Mouse (Mus musculus) neural tube, embryonic 15.5 days (tissue): ENCODE results near the gene Nat8f5. TPM values are rescaled to one million over a fixed set of nuclear protein-coding genes. Genes with fewer than 3 reads are reported as not detected.
"Not testable (repeated sequence)": the region's sequence is repeated elsewhere in the genome, so short reads cannot be mapped to it uniquely, and the experiment has no call there.

Source experiments
- ATAC-seq: fragments of 200-750 bp; cut with Nextera tagmentation; 2 replicates; pipeline ENCODE4 v1.8.0; 2017; ENCODE audit warnings: mild to moderate bottlenecking, moderate TSS enrichment, moderate library complexity; ENCODE audit not compliant: low FRiP score
- H3K27ac ChIP-seq: fragments of 300-500 bp; sonication (generic); replicated peaks from 2 replicates; pipeline ENCODE4 v1.5.1; 2015; ENCODE audit warnings: mild to moderate bottlenecking, inconsistent platforms
- H3K27me3 ChIP-seq: fragments of 300-500 bp; sonication (generic); replicated peaks from 2 replicates; pipeline ENCODE4 v1.6.1; 2015; ENCODE audit warnings: inconsistent platforms
- H3K36me3 ChIP-seq: fragments of 300-500 bp; sonication (generic); 2 replicates; pipeline ENCODE4 v1.6.1; 2015; ENCODE audit warnings: inconsistent platforms
- H3K4me1 ChIP-seq: fragments of 300-500 bp; sonication (generic); 2 replicates; pipeline ENCODE4 v1.6.1; 2015; ENCODE audit warnings: inconsistent platforms
- H3K4me2 ChIP-seq: fragments of 300-500 bp; sonication (generic); 2 replicates; pipeline ENCODE4 v1.6.1; 2015; ENCODE audit warnings: inconsistent platforms, mild to moderate bottlenecking, moderate library complexity
- H3K4me3 ChIP-seq: fragments of 300-500 bp; sonication (generic); replicated peaks from 2 replicates; pipeline ENCODE4 v1.5.1; 2015; ENCODE audit warnings: mild to moderate bottlenecking, inconsistent platforms
- H3K9ac ChIP-seq: fragments of 300-500 bp; sonication (generic); replicated peaks from 2 replicates; pipeline ENCODE4 v1.6.1; 2015; ENCODE audit warnings: mild to moderate bottlenecking, inconsistent platforms
- H3K9me3 ChIP-seq: fragments of 300-500 bp; sonication (generic); replicated peaks from 2 replicates; pipeline ENCODE4 v1.6.1; 2016; ENCODE audit warnings: inconsistent platforms
- WGBS: fragments of 180-500 bp; shearing (Covaris S2); methylation state at CpG from one replicate; pipeline ENCODE4 v1.1.7; 2015; ENCODE audit warnings: mixed read lengths; 5-methylcytosine and 5-hydroxymethylcytosine counted together
- polyA plus RNA-seq: library from polyadenylated mRNA; unstranded; fragments of >200 nt; fragmentation: Nextera tagmentation; extraction: Ambion mirVana; gene quantifications from 2 replicates; pipeline ENCODE4 v1.2.1, GENCODE M21; 2015

Nat8f5 gene
- polyA plus RNA-seq = 0.20 TPM in 1 of 2 replicates, not detected in the other

DNA sequence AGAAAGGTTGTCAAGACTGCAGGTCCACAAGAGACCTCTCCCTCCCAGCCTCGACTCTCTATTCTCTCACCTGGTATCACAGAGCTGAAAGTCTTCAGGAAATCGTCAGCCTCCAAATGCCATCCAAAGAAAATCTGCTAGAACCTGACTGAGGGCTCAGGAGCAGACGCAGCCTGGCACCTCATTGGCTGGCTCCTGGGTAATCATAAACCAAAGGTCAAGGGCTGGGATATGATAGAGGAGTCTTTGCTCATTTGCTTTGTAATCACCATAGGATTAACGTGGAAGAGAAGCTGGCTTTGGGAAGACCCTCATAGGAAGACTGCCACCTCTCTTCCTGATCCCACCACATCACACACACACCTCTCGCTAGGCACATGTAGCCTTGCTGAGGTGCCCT, at the start of gene Nat8f5, which contains the start of gene Nat8f6:
Gene Nat8f5, minus strand, starts transcription at position 136 of the 400 bp plus-strand sequence.
Gene Nat8f6, minus strand, starts transcription at position 118 of the 400 bp plus-strand sequence.
- Histone ChIP-seq H3K4me2 (no peak within 1 kb of the TSS), H3K9ac (no peak within 1 kb of the TSS), H3K27ac (no peak within 1 kb of the TSS), H3K4me3 (no peak within 1 kb of the TSS), H3K9me3 (no peaks in the 10 kb centered on the region), H3K36me3 (no peaks in the 10 kb centered on the region), H3K4me1 (no peaks in the 10 kb centered on the region), H3K27me3 (no peaks in the 10 kb centered on the region)
- WGBS = 84% methylated on average over 5 of the region's 5 CpGs
- ATAC-seq = no peak

GRCm38 (mm10) chr6:85869006-85869405, 48.2 kb upstream of the Nat8f5 start, which contains the start of gene Nat8f2:
Gene Nat8f2, minus strand, starts transcription at chr6:85869158.
- H3K27me3 ChIP-seq, ATAC-seq, H3K4me1 ChIP-seq, H3K36me3 ChIP-seq, H3K27ac ChIP-seq, H3K9me3 ChIP-seq, H3K4me2 ChIP-seq, H3K9ac ChIP-seq, H3K4me3 ChIP-seq: not testable (repeated sequence)
- WGBS = 92% methylated on average over 5 of the region's 5 CpGs

DNA sequence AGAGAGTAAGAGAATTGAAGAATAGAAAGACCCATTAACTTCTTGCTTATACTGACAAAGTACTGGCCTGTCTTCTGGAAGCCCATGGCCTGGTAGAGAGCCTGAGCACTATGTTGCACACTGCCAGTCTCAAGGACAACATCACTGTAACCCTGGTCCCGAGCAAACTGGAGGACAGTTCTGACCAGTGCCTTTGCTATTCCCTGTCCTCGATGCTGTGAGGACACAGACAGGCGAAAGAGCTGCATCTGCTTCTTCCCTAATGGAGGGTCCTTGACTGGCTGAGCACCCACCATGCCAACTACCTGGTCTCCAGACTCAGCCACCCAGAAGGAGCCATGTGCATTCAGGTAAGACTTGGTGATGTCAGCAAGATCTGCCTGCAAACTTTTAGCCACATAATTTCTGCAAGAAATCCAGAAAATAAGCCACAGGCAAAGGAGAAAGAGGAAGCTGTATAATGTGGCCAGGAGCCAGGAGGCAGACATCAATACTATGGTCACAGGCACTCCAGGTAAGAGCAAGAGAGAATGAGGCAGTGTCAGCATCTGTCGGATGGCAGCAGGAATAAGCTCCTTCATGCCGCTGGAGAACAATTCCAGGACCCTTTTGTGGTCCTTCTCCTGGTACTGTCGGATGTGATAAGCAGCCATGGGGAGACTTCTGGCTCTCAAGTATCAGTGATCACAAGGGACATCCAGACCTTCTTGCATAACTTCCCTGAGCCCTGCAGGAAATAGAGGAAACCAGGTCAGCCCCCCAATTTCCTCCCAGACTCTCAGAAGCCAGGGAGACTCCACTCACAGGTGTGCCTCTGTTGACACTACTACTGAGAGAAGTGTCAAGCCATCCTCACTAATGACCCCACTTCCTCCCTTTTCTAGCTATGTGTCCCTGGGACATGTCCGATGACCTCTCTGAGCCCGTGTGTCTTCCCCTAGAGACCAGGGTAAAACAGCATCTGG, 47.2 kb upstream of the Nat8f5 start:
- Histone ChIP-seq H3K36me3 (no peaks in the 10 kb centered on the region), H3K27ac (no peak overlapping the region), H3K9ac (no peak overlapping the region), H3K4me2 (no peak overlapping the region), H3K9me3 (no peaks in the 10 kb centered on the region), H3K27me3 (no peaks in the 10 kb centered on the region), H3K4me3 (no peak overlapping the region), H3K4me1 (0 out of 2 replicates have a peak, but pooled peaks cover 4% of the 10 kb centered on the region)
- ATAC-seq = no peak
- WGBS = 91% methylated on average over 8 of the region's 8 CpGs

DNA sequence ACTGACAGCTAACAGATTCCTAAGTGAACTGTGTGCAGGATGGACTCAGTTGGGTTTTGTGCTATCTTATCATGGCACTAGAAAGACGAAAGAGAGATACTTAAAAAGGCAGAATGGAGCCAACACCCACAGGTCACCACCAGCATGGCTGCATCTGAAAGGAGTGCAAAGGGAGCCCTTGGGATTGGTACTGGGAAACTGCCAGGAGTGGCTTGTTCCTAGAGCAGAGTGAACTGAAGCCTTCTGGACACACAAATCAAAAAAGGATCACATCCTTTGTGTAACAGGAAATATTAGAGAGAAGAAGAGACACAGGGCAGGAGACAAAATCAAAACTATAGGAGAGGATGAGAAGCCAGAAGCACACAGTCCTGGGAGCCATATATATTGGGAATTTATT, 46.2 kb upstream of the Nat8f5 start:
- H3K4me2 ChIP-seq, H3K9me3 ChIP-seq, H3K4me3 ChIP-seq, ATAC-seq, H3K9ac ChIP-seq, H3K4me1 ChIP-seq, H3K36me3 ChIP-seq, H3K27ac ChIP-seq, H3K27me3 ChIP-seq: not testable (repeated sequence)
- 73% methylated on average over 1 of the region's 1 CpGs for WGBS

DNA sequence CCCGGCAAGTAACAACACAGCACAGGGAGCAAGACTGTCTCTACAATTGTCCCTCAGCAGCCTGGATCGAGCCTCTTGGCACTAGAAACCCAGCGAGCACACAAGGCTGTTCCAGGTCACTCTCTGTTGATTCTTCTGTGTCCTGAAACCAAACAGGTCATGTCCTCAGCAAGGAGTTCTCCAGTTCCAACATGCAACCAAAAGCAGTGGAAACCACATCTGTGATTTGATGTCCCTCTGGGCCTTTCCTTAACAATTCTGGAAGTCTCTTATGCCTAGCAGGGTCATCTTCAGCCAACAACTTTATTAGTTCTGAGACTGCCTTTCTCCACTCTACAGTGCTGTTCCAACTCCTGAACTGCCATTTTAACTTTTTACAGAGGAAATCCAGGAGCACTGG, 45.4 kb upstream of the Nat8f5 start:
- H3K36me3 ChIP-seq, H3K9me3 ChIP-seq, H3K4me3 ChIP-seq, H3K27ac ChIP-seq, ATAC-seq, H3K9ac ChIP-seq, H3K27me3 ChIP-seq, H3K4me2 ChIP-seq, H3K4me1 ChIP-seq: not testable (repeated sequence)
- WGBS = 89% methylated on average over 3 of the region's 3 CpGs

- H3K9ac ChIP-seq, H3K36me3 ChIP-seq, H3K4me3 ChIP-seq, H3K27me3 ChIP-seq, H3K4me2 ChIP-seq, H3K4me1 ChIP-seq, H3K27ac ChIP-seq, H3K9me3 ChIP-seq: not testable (repeated sequence)
- ATAC-seq = peak; percentile 45; the same call in 1 of the 2 replicates
- WGBS = 51% methylated on average over 5 of the region's 7 CpGs
Measured at GRCm38 (mm10) chr6:85864900-85865639, 44.3 kb upstream of the Nat8f5 start.

GRCm38 (mm10) chr6:85863840-85864239, 43.1 kb upstream of the Nat8f5 start:
- Histone ChIP-seq H3K4me1 (0 out of 2 replicates have a peak, but pooled peaks cover 4% of the 10 kb centered on the region), H3K4me3 (no peak overlapping the region), H3K4me2 (no peak overlapping the region), H3K36me3 (no peaks in the 10 kb centered on the region), H3K27me3 (no peaks in the 10 kb centered on the region), H3K9ac (no peak overlapping the region), H3K27ac (no peak overlapping the region), H3K9me3 (no peaks in the 10 kb centered on the region)
- ATAC-seq = no peak
- 89% methylated on average over 2 of the region's 2 CpGs for WGBS

GRCm38 (mm10) chr6:85863136-85863535, 42.4 kb upstream of the Nat8f5 start:
- 90% methylated on average over 2 of the region's 2 CpGs for whole genome bisulfite sequencing
- Histone ChIP-seq H3K36me3 (no peaks in the 10 kb centered on the region), H3K4me3 (no peak overlapping the region), H3K9me3 (no peaks in the 10 kb centered on the region), H3K4me1 (0 out of 2 replicates have a peak, but pooled peaks cover 4% of the 10 kb centered on the region), H3K4me2 (no peak overlapping the region), H3K27me3 (no peaks in the 10 kb centered on the region), H3K27ac (no peak overlapping the region), H3K9ac (no peak overlapping the region)
- ATAC-seq = no peak

- ATAC-seq = no peak
- no peak overlapping the region for H3K4me3 ChIP-seq
- H3K9me3 ChIP-seq = no peaks in the 10 kb centered on the region
- 0 out of 2 replicates have a peak, but pooled peaks cover 4% of the 10 kb centered on the region for H3K4me1 ChIP-seq
- no peak overlapping the region for H3K9ac ChIP-seq
- H3K36me3 ChIP-seq = no peaks in the 10 kb centered on the region
- no peak overlapping the region for H3K27ac ChIP-seq
- H3K27me3 ChIP-seq = no peaks in the 10 kb centered on the region
- no peak overlapping the region for H3K4me2 ChIP-seq
- 84% methylated on average over 3 of the region's 3 CpGs for WGBS
Measured at GRCm38 (mm10) chr6:85862565-85862964, 41.8 kb upstream of the Nat8f5 start.

DNA sequence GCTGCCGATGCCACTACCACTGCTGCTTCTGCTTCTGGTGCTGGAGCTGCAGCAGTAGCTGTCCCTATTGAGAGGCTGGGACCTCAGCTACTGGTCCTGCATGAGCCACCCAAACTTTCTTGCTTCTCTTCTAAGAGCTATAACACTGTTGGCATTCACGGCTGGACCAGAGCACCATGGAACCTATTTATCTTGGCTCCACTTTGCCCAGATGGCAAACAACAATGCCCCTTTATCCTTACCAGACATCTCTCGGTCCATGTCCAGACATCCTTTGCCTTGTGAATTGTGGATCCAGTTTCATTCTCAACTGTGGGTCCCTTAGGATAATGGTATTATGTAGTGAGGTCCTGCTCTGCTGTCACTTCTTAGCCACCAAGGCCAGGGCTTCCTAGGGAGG, 40.5 kb upstream of the Nat8f5 start:
- ATAC-seq = no peak
- no peaks in the 10 kb centered on the region for H3K9me3 ChIP-seq
- no peak overlapping the region for H3K9ac ChIP-seq
- no peaks in the 10 kb centered on the region for H3K36me3 ChIP-seq
- H3K4me3 ChIP-seq = no peak overlapping the region
- H3K4me1 ChIP-seq = 0 out of 2 replicates have a peak, but pooled peaks cover 4% of the 10 kb centered on the region
- 89% methylated on average over 3 of the region's 3 CpGs for WGBS
- H3K27me3 ChIP-seq = no peaks in the 10 kb centered on the region
- H3K27ac ChIP-seq = no peak overlapping the region
- H3K4me2 ChIP-seq = no peak overlapping the region

DNA sequence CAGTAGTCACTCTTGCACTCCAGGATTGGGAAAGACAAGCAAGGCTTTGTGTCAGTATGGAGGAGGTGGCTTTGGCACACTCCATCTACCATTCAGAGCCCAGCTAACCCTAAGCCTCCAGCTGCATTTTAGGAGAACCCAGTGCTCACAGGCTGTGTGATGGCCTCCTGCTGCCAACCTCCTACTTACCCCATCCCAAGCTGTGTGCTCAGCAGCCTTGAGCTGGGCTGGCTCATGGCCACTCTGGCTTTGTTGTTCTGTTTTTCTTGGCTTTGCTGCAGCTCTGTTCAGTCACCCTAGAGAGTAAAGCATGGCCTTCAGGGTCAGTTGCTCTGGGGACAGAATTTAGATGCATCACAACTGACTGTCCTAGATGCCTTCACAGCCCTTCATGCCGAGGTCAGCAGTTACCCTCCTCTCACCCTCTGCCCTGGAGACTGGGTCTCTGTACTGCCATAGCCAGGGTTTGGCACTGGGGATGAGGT, 35.5 kb upstream of the Nat8f5 start:
- Histone ChIP-seq H3K9me3 (no peaks in the 10 kb centered on the region), H3K4me2 (no peak overlapping the region), H3K4me3 (no peak overlapping the region), H3K36me3 (no peaks in the 10 kb centered on the region), H3K27ac (no peak overlapping the region; the same call in 1 of the 2 replicates), H3K27me3 (no peaks in the 10 kb centered on the region), H3K9ac (no peak overlapping the region), H3K4me1 (no peaks in the 10 kb centered on the region)
- WGBS = 71% methylated on average over 1 of the region's 1 CpGs
- ATAC-seq = peak; percentile 72
